Mouse (Mus musculus) layer of hippocampus, adult 2 months (tissue): Measurements from ENCODE around the gene Gpn2. TPM values are rescaled to one million over a fixed set of nuclear protein-coding genes. Genes with fewer than 3 reads are reported as not detected.

Experiments used
- DNase-seq, 2 experiments: peaks; one replicate each; pipeline ENCODE4 v3.0.0; 2022; ENCODE audit warnings: low spot score in 2 of 2
- H3K27ac ChIP-seq: fragments of 200-600 bp; 2 replicates; pipeline ENCODE4 v1.8.1; 2022
- H3K4me3 ChIP-seq: fragments of 200-600 bp; 2 replicates; pipeline ENCODE4 v1.8.1; 2022; ENCODE audit warnings: mild to moderate bottlenecking
- CTCF ChIP-seq: fragments of 200-600 bp; conservative IDR thresholded peaks from 2 replicates; pipeline ENCODE4 v1.8.1; 2022; ENCODE audit warnings: antibody characterized with exemption, mild to moderate bottlenecking, moderate library complexity
- total RNA-seq, 2 experiments: library from RNA; stranded (reverse); gene quantifications; 2 replicates each; pipeline ENCODE4 v1.2.3; 2021

Gene Gpn2
- total RNA-seq, 2 experiments from 2014 or later, result 10.7 to 11.6 TPM

DNA sequence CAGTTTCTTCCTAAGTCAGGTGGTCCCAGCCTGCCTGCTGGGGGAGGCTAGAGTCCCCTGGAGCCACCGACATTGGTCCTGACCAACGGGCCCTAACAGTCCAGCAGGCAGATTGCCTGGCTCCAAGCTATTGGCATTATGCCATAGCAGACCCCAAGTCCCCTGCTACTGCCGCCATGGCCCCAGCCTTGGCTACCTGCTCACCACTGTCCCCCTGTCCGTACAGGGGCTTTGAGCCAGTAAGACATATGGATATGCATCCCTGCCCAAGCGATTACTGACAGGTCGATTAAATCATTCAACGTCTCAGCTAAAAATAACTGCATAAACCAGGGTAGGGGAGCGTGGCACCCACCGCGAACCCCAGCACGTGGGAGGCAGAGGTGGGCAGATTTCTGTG, 33.8 kb downstream of the Gpn2 start:
- DNase-seq, result no peak
- H3K27ac ChIP-seq, result no peak overlapping the region
- no peak for TF ChIP-seq CTCF
- no peak overlapping the region for H3K4me3 ChIP-seq

DNA sequence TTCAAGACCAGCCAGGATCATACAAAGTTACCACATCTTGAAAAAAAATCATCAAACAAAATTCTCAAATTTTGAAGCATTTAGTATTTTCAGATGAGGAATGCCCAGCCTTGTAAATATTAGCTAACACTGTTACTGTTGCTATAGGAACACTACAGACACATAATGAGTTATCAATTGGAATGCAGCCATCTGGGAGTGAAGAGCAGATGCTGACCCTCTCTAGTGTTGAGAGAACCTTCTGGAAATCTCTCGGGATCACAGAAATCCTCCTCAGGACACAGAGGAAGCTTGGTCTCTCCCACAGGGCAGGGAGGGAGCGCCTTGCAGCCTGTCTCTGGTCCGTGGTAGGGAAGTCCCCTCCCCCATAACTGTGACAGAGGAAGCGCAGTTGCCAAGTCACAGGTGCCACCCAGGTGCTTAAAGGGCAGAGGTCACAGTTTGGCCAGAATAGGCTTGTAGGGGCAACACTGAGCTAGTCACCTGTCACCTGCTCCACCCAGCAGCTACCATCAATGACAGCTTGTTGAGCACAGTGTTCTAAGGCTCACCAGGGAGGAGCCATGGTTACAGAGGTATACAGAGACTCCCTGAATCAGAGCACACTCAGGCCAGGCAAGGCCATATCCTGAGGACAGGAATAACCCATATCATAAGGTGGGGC, 35.4 kb downstream of the Gpn2 start:
- peak in 1 of 2 experiments; percentile 34 for DNase-seq
- Histone ChIP-seq H3K4me3 (no peak overlapping the region), H3K27ac (peak overlapping the region; percentile 46)
- no peak for TF ChIP-seq CTCF

GRCm38 (mm10) chr4:133620668-133621067, 36.5 kb downstream of the Gpn2 start:
- no peak overlapping the region for H3K4me3 ChIP-seq
- no peak for DNase-seq

GRCm38 (mm10) chr4:133622161-133622695, 38.1 kb downstream of the Gpn2 start:
- Histone ChIP-seq H3K27ac (no peak overlapping the region), H3K4me3 (no peak overlapping the region)
- no peak for DNase-seq
- TF ChIP-seq CTCF, result no peak

More at GRCm38 (mm10) chr4:133620668-133621067, 36.5 kb downstream of the Gpn2 start:
- H3K27ac ChIP-seq, result no peak overlapping the region
- no peak for TF ChIP-seq CTCF

- TF ChIP-seq CTCF, result no peak
- H3K27ac ChIP-seq, result no peak overlapping the region
- H3K4me3 ChIP-seq, result no peak overlapping the region
- DNase-seq, result no peak
These were observed 40.7 kb downstream of the Gpn2 start for GRCm38 (mm10) chr4:133624830-133625229.

DNA sequence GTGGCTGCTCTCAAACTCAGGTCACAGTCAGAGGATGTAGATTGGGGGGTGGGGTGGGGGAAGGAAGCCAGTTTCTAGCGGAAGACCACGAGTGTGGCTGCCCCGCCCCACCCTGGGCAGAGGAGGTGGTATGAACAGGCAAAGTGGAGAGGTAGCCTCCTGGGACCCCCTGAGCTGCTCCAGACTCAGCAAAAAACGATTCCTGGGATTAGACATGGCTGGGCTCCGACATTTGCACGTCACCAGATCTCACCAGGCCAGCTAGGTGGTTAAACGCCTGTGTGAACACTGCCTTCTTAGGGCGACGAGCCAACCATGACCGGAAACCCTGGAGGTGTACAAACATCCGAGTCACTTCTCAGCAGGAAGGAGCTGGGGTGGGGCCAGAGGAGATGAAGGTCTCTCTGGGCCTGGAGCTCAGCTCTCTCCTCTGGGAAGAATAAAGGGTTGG, 41.5 kb downstream of the Gpn2 start:
- peak overlapping the region; percentile 77; the same call in 1 of the 2 replicates for H3K27ac ChIP-seq
- no peak for DNase-seq
- H3K4me3 ChIP-seq, result no peak overlapping the region
- no peak for TF ChIP-seq CTCF

- Histone ChIP-seq H3K27ac (peak overlapping the region; percentile 77), H3K4me3 (no peak overlapping the region)
- no peak for TF ChIP-seq CTCF
- DNase-seq, result no peak
These were observed 42.1 kb downstream of the Gpn2 start for GRCm38 (mm10) chr4:133626221-133626620.

- no peak for DNase-seq
- H3K4me3 ChIP-seq, result no peak overlapping the region
- H3K27ac ChIP-seq, result no peak overlapping the region; the same call in 1 of the 2 replicates
- TF ChIP-seq CTCF, result no peak
These were observed 42.5 kb downstream of the Gpn2 start for GRCm38 (mm10) chr4:133626621-133627020.

GRCm38 (mm10) chr4:133627039-133627438, 42.9 kb downstream of the Gpn2 start:
- no peak for DNase-seq
- no peak for TF ChIP-seq CTCF
- H3K27ac ChIP-seq, result no peak overlapping the region; the same call in 1 of the 2 replicates
- H3K4me3 ChIP-seq, result no peak overlapping the region

GRCm38 (mm10) chr4:133628517-133628916, 44.4 kb downstream of the Gpn2 start:
- no peak for DNase-seq
- no peak for TF ChIP-seq CTCF
- Histone ChIP-seq H3K27ac (no peak overlapping the region), H3K4me3 (no peak overlapping the region)

DNA sequence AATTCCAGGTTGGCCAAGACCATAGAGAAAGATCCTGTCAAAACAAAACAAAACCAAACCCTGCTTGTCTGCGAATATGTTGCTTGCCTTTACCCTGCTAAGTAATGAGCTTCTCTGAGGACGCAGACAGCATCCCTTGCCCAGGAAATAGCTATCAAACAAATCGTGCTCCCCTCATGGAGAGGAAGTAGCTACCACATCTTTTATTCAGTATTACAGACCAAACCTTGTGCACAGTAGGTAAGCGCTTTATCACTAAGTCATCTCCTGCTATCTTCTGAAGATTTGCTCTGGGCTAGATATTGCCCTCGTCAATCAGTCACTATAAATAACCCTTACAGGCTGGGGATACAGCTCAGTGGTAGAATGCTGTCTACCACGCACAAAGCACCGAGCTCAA, 45.0 kb downstream of the Gpn2 start:
- Histone ChIP-seq H3K27ac (no peak overlapping the region), H3K4me3 (no peak overlapping the region)
- DNase-seq, result no peak
- no peak for TF ChIP-seq CTCF

- TF ChIP-seq CTCF, result no peak
- Histone ChIP-seq H3K4me3 (no peak overlapping the region), H3K27ac (peak overlapping the region; percentile 68; the same call in 1 of the 2 replicates)
- DNase-seq, result no peak
These were observed 46.3 kb downstream of the Gpn2 start for GRCm38 (mm10) chr4:133630326-133630920.

GRCm38 (mm10) chr4:133631071-133631768, 47.1 kb downstream of the Gpn2 start:
- no peak for TF ChIP-seq CTCF
- DNase-seq, result no peak
- H3K27ac ChIP-seq, result peak overlapping the region; percentile 68
- H3K4me3 ChIP-seq, result peak overlapping the region; percentile 37; the same call in 1 of the 2 replicates
